Mouse (Mus musculus): ENCODE measurements around the gene Itga8. TPM values are rescaled to one million over a fixed set of nuclear protein-coding genes. Genes with fewer than 3 reads are reported as not detected.

The Itga8 gene
- polyA plus RNA-seq, 1 experiment from 2014 or later = 2.7 TPM

DNA sequence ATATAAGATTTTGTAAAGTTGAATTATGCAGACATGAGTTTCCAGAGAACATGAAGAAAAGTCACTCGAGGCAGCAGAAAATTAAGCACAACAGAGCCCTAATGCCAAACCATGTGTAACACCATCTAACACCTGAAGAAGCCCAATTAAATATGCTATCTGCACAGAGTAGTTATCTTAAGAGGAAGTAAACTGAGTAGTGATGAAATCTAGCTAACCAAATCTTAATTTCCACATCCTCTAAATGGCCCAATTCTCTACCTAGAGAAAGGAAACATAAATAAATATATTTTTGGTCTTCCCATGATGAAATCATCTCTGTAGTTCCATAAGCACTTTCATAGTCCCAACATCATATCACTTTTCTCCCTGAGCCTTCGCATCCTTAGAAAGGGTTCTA is 193.4 kb downstream of the Itga8 start:
- Histone ChIP-seq H3K27ac (ENCODE audit: low read length) (no peak overlapping the region), H3K9ac (ENCODE audit: low read depth, low read length) (no peak overlapping the region)
- WGBS (ENCODE audit: insufficient replicate concordance) = 61% methylated on average over 2 of the region's 2 CpGs

DNA sequence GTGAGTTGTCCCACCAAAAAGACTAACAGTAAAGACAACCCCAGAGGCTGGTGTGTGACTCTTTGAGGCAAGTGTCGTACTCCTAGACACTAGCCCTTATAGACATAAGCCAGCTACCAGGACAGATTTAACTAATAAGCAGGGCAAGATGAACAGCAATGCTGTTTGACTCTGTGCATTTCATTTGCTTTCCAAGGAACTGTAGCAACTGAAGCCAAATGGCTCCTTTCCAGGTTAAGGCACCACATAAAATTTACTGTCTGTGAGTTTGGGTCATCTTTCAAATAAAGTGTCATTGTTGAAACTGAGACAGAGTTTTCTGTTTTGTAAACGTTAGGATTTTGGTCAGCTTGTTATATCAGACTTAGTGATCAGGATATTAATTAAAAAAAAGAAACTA is 194.5 kb downstream of the Itga8 start:
- H3K36me3 ChIP-seq (ENCODE audit: control insufficient read depth, insufficient read depth) = no peaks in the 10 kb centered on the region
- no peaks in the 10 kb centered on the region for H3K4me1 ChIP-seq (ENCODE audit: control insufficient read depth, low read depth, low read length)
- no peak for ATAC-seq (ENCODE audit: low read depth)
- no peaks in the 10 kb centered on the region for H3K9me3 ChIP-seq (replicated peaks; ENCODE audit: control insufficient read depth, low read length)
- H3K27me3 ChIP-seq (ENCODE audit: control insufficient read depth, insufficient read depth, low read depth, low read length) = no peaks in the 10 kb centered on the region
- no peak overlapping the region for H3K4me3 ChIP-seq (ENCODE audit: low read depth, low read length)
- no peak overlapping the region for H3K27ac ChIP-seq (ENCODE audit: low read length)
- 38% methylated on average over 2 of the region's 2 CpGs for WGBS (ENCODE audit: insufficient replicate concordance)
- no peak overlapping the region for H3K4me2 ChIP-seq (ENCODE audit: low read depth, low read length)
- H3K9ac ChIP-seq (ENCODE audit: low read depth, low read length) = no peak overlapping the region

More for the DNA sequence above, 193.4 kb downstream of the Itga8 start:
- Histone ChIP-seq H3K4me3 (ENCODE audit: low read depth, low read length) (no peak overlapping the region), H3K36me3 (ENCODE audit: control insufficient read depth, insufficient read depth) (no peaks in the 10 kb centered on the region), H3K9me3 (replicated peaks; ENCODE audit: control insufficient read depth, low read length) (no peaks in the 10 kb centered on the region), H3K4me1 (ENCODE audit: control insufficient read depth, low read depth, low read length) (no peaks in the 10 kb centered on the region), H3K27me3 (ENCODE audit: control insufficient read depth, insufficient read depth, low read depth, low read length) (no peaks in the 10 kb centered on the region), H3K4me2 (ENCODE audit: low read depth, low read length) (no peak overlapping the region)
- no peak for ATAC-seq (ENCODE audit: low read depth)

DNA sequence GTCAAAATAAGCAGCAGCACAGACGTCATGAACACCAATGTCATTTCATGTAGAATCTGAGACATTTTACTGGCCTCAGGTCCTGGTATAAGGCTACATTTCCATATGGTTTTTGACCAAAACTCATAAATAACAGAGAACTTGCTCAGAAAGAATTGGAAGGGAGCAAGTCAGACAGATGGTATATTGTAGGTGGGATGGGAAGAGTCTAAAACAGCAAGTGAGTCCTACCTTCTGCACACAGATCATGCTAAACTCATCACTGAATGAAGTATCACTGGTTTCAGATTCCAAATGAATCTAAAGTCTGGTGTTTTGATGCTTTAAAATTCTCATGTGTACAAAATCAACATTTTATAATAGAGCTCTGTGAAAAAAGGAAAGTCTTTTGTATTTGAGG is 198.5 kb downstream of the Itga8 start:
- 57% methylated on average over 1 of the region's 1 CpGs for WGBS (ENCODE audit: insufficient replicate concordance)
- ATAC-seq (ENCODE audit: low read depth) = no peak
- Histone ChIP-seq H3K27me3 (ENCODE audit: control insufficient read depth, insufficient read depth, low read depth, low read length) (no peaks in the 10 kb centered on the region), H3K4me2 (ENCODE audit: low read depth, low read length) (no peak overlapping the region), H3K36me3 (ENCODE audit: control insufficient read depth, insufficient read depth) (no peaks in the 10 kb centered on the region), H3K9ac (ENCODE audit: low read depth, low read length) (no peak overlapping the region), H3K27ac (ENCODE audit: low read length) (no peak overlapping the region), H3K9me3 (replicated peaks; ENCODE audit: control insufficient read depth, low read length) (no peaks in the 10 kb centered on the region), H3K4me1 (ENCODE audit: control insufficient read depth, low read depth, low read length) (no peaks in the 10 kb centered on the region), H3K4me3 (ENCODE audit: low read depth, low read length) (no peak overlapping the region)

DNA sequence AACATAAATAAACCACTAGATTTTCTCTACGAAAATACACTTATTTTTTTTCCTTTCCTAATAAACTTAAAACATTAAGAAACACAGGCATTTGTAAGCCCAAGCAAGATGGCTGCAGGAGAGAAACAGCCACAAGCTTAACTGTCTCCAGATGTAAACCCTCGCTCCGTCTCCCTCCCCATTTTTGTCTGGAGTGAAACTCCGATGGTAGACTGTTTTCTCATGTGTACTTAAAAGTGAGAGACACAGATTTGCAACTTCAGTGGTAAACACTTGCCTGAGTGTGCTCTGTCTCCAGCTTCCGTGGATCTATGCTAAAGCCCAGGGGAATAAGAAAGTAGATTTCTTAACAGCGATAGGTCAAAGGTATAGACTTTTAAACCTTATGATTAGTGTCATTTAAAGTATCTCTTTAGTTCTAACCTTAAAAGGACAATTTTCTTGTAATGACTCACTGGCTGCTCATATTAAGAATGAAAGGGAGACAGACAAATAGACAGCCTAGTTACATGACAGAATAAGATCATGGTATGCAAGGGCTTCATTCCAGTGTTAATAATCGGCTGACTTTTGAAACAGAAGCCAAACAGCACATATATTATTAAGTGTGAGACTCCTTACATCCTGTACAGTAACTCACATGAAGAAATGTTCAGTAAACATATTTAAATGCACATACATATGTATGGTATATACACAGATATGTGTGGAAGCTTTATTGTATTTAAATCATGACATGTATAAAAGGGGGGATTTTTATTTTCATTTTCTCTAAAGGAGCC is 209.3 kb downstream of the Itga8 start:
- H3K9ac ChIP-seq (ENCODE audit: low read depth, low read length) = no peak overlapping the region
- no peaks in the 10 kb centered on the region for H3K27me3 ChIP-seq (ENCODE audit: control insufficient read depth, insufficient read depth, low read depth, low read length)
- no peaks in the 10 kb centered on the region for H3K9me3 ChIP-seq (replicated peaks; ENCODE audit: control insufficient read depth, low read length)
- H3K36me3 ChIP-seq (ENCODE audit: control insufficient read depth, insufficient read depth) = no peaks in the 10 kb centered on the region
- 62% methylated on average over 7 of the region's 7 CpGs for WGBS (ENCODE audit: insufficient replicate concordance)
- H3K27ac ChIP-seq (ENCODE audit: low read length) = no peak overlapping the region
- no peak overlapping the region for H3K4me3 ChIP-seq (ENCODE audit: low read depth, low read length)
- H3K4me2 ChIP-seq (ENCODE audit: low read depth, low read length) = no peak overlapping the region
- H3K4me1 ChIP-seq (ENCODE audit: control insufficient read depth, low read depth, low read length) = no peaks in the 10 kb centered on the region
- no peak for ATAC-seq (ENCODE audit: low read depth)

DNA sequence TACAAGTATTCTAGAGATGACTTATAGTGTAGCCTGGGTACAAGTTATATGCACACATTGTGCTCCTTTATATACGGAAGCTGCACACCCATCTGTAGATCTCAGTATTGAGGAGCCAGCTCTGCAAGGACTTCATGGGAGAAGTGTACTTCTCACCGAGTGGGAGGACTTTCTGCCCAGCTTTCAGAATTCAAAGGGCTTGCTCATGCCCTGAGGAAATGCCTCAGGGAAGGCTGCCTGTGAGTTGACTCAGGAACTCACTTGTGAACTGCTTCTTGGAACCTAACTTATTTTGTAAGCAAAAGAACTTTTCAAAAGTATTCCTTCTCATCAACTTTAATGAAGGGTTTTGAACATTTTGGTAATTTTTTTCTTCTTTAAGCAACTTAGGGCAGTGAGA is 210.7 kb downstream of the Itga8 start:
- H3K36me3 ChIP-seq (ENCODE audit: control insufficient read depth, insufficient read depth) = no peaks in the 10 kb centered on the region
- no peaks in the 10 kb centered on the region for H3K9me3 ChIP-seq (replicated peaks; ENCODE audit: control insufficient read depth, low read length)
- H3K27ac ChIP-seq (ENCODE audit: low read length) = no peak overlapping the region
- no peak for ATAC-seq (ENCODE audit: low read depth)
- no peaks in the 10 kb centered on the region for H3K4me1 ChIP-seq (ENCODE audit: control insufficient read depth, low read depth, low read length)
- no peaks in the 10 kb centered on the region for H3K27me3 ChIP-seq (ENCODE audit: control insufficient read depth, insufficient read depth, low read depth, low read length)
- H3K4me3 ChIP-seq (ENCODE audit: low read depth, low read length) = no peak overlapping the region
- H3K4me2 ChIP-seq (ENCODE audit: low read depth, low read length) = no peak overlapping the region
- WGBS (ENCODE audit: insufficient replicate concordance) = 47% methylated on average over 2 of the region's 2 CpGs
- H3K9ac ChIP-seq (ENCODE audit: low read depth, low read length) = no peak overlapping the region

DNA sequence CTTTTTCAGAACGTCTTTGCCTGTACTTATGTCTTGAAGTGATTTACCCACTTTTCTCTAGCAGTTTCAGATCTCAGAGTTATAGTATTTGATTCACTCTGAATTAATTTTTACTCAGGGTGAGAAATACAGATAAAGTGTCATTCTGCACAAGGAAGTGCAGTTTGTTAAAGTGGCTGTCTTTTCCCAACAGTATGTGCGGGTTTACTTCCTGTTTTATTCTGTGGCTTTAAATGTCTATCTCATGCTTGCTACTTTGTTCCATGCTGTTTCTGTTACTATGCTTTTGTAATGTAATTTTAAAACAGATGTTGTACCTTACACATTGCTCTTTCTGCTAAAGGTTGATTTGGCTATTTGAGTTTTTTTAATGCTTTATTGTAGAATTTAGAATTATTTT is 216.2 kb downstream of the Itga8 start:
- WGBS (ENCODE audit: insufficient replicate concordance) = 39% methylated on average over 2 of the region's 2 CpGs

DNA sequence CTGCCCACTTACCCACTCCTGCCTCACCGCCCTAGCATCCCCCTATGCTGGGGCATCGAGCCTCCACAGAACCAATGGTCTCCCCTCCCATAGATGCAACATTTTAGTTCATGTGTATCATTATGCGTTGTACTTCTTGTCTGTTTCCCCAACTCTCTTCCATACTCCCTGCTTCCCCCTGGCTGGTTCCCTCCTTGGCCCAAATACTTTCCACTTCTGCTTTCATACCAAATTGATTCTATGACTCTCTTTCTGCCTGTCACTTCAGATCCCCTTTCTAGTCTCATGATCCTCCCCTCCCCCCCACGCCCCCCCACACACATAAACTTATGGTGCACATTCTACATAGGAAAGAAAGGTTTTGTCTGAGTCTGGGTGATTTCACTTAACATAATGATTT is 217.4 kb downstream of the Itga8 start:
- ATAC-seq (ENCODE audit: low read depth) = no peak
- Histone ChIP-seq H3K4me3 (ENCODE audit: low read depth, low read length) (no peak overlapping the region), H3K4me2 (ENCODE audit: low read depth, low read length) (no peak overlapping the region), H3K27ac (ENCODE audit: low read length) (no peak overlapping the region), H3K9ac (ENCODE audit: low read depth, low read length) (no peak overlapping the region), H3K4me1 (ENCODE audit: control insufficient read depth, low read depth, low read length) (no peaks in the 10 kb centered on the region), H3K27me3 (ENCODE audit: control insufficient read depth, insufficient read depth, low read depth, low read length) (no peaks in the 10 kb centered on the region), H3K36me3 (ENCODE audit: control insufficient read depth, insufficient read depth) (no peaks in the 10 kb centered on the region), H3K9me3 (replicated peaks; ENCODE audit: control insufficient read depth, low read length) (no peaks in the 10 kb centered on the region)
- 57% methylated on average over 4 of the region's 4 CpGs for WGBS (ENCODE audit: insufficient replicate concordance)

More for the DNA sequence above, 216.2 kb downstream of the Itga8 start:
- H3K9me3 ChIP-seq (replicated peaks; ENCODE audit: control insufficient read depth, low read length) = no peaks in the 10 kb centered on the region
- H3K27me3 ChIP-seq (ENCODE audit: control insufficient read depth, insufficient read depth, low read depth, low read length) = no peaks in the 10 kb centered on the region
- no peak overlapping the region for H3K27ac ChIP-seq (ENCODE audit: low read length)
- no peak overlapping the region for H3K9ac ChIP-seq (ENCODE audit: low read depth, low read length)
- H3K36me3 ChIP-seq (ENCODE audit: control insufficient read depth, insufficient read depth) = no peaks in the 10 kb centered on the region
- H3K4me3 ChIP-seq (ENCODE audit: low read depth, low read length) = no peak overlapping the region
- H3K4me1 ChIP-seq (ENCODE audit: control insufficient read depth, low read depth, low read length) = no peaks in the 10 kb centered on the region
- no peak overlapping the region for H3K4me2 ChIP-seq (ENCODE audit: low read depth, low read length)
- no peak for ATAC-seq (ENCODE audit: low read depth)

DNA sequence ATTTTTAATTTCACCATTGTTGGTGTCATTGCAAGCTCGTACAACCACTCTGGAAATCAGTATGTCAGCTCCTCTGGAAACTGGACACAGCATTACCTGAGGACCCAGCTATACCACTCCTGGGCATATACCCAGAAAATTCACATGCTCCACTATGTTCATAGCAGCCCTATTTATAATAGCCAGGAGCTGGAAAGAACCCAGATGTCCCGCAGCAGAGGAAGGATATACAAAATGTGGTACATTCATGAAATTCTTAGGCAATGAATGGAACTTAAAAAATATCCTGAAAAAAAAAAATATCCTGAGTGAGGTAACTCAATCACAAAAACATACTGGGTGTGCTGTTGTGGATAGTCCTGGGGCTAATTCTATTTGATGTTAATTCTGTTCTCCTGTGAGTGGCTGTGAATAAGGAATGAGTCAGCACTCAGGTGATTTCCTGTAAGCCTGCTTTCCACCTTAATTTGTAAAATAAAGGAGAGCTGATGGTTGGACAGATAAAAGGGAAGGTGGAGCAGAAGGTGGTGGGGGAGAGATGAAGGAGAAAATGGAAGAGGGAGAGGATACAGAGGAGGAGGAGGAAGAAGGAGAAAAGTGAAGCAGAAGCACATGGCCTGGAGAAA is 224.3 kb downstream of the Itga8 start:
- H3K4me2 ChIP-seq (ENCODE audit: low read depth, low read length) = no peak overlapping the region
- H3K27me3 ChIP-seq (ENCODE audit: control insufficient read depth, insufficient read depth, low read depth, low read length) = no peaks in the 10 kb centered on the region
- 60% methylated on average over 2 of the region's 2 CpGs for WGBS (ENCODE audit: insufficient replicate concordance)
- H3K27ac ChIP-seq (ENCODE audit: low read length) = no peak overlapping the region
- no peaks in the 10 kb centered on the region for H3K36me3 ChIP-seq (ENCODE audit: control insufficient read depth, insufficient read depth)
- no peaks in the 10 kb centered on the region for H3K9me3 ChIP-seq (replicated peaks; ENCODE audit: control insufficient read depth, low read length)
- no peak overlapping the region for H3K9ac ChIP-seq (ENCODE audit: low read depth, low read length)
- no peaks in the 10 kb centered on the region for H3K4me1 ChIP-seq (ENCODE audit: control insufficient read depth, low read depth, low read length)
- ATAC-seq (ENCODE audit: low read depth) = no peak
- no peak overlapping the region for H3K4me3 ChIP-seq (ENCODE audit: low read depth, low read length)

DNA sequence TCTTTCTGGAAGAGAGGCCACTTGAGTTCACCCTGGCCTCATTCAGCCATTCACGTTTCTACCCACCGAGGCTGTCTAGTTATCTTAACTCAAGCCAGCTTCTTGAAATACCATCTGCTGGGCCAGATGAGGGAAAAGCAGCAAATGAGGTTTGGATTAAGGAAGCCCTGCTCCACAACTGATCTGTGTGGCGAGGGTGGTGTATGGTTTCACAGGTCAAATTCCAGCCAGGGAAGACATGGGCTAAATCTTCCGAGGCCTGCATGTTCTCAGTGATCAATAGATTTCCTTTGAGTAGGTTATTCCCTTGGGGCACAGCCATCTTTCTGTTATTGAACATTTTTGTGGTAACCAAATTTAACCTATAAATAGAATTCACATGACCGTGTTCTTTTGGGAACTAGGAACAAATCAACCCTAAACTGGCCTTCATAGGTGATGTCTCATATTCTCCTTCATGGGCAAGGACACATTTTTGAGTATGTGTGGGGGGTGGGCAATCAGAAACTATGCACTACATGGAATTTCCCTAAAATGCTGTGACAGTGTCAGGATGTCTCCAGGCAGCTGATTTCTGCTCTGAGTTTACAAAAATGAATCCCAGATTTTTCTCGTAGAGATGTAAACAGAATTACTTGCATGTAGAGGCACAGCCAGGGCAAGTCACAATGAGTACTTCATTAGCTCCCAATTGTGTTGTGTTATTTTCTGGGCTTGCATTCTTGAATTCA is 235.9 kb downstream of the Itga8 start:
- Histone ChIP-seq H3K36me3 (ENCODE audit: control insufficient read depth, insufficient read depth) (no peaks in the 10 kb centered on the region), H3K4me1 (ENCODE audit: control insufficient read depth, low read depth, low read length) (no peaks in the 10 kb centered on the region), H3K27me3 (ENCODE audit: control insufficient read depth, insufficient read depth, low read depth, low read length) (no peaks in the 10 kb centered on the region), H3K4me2 (ENCODE audit: low read depth, low read length) (no peak overlapping the region), H3K27ac (ENCODE audit: low read length) (no peak overlapping the region), H3K9me3 (replicated peaks; ENCODE audit: control insufficient read depth, low read length) (no peaks in the 10 kb centered on the region), H3K9ac (ENCODE audit: low read depth, low read length) (no peak overlapping the region), H3K4me3 (ENCODE audit: low read depth, low read length) (no peak overlapping the region)
- no peak for ATAC-seq (ENCODE audit: low read depth)
- WGBS (ENCODE audit: insufficient replicate concordance) = 49% methylated on average over 6 of the region's 6 CpGs

All from liver, embryonic 16.5 days (tissue).